Mouse (Mus musculus) lung, postnatal 4 days (tissue): ENCODE data around the gene Spata22.
"Not testable (repeated sequence)": the region's sequence is repeated elsewhere in the genome, so short reads cannot be mapped to it uniquely, and the experiment has no call there.

Source experiments
- DNase-seq, 2 experiments: peaks; one replicate each; pipeline ENCODE4 v3.0.0; 2021

The Spata22 gene

DNA sequence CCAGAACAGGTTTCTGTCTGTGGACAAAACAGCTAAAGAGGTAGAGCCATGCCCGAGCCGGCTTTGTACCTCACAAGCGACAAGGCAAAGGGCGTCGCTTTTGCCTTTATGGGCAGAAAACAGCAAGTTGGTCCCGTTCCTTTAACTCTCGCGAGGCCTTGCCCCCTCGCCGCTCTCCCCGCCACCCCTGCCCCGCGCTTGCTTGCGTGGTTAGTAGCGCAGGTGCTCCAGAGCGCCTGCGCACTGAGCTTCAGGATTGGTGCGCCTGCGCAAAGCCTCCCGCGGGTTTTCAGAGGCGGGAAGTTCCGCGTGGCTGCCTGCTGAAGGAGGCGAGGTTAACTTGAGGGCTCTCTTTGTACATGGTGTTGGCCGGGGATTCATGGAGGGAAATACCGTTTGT is at the start of gene Spata22, which contains the start of the genes Aspa and Gm49340:
TSS of gene Spata22 (plus strand) at position 300 of the 400 bp plus-strand sequence.
TSS of gene Aspa (minus strand) at position 155 of the 400 bp plus-strand sequence.
TSS of gene Gm49340 (plus strand) at position 300 of the 400 bp plus-strand sequence.
- DNase-seq = no peak

DNA sequence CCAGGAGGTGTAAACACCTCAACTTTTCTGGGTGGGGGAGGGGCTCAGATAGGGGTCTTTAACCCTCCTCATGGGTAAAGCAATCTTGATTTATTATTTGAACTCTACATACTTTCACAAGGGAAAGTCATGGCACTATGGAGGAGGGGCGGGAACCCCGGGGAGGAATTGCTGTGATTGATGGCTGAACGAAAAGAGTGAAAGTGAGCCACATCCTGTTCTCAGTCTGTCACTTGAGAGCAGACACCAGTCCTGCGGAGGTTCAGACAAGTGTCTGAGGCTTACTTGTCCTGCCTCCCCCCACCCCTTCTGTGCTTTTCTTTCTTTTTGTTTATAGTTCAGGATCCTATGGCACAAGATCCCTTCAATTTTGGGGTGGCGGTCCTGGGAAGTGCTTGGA is 48.8 kb upstream of the Spata22 start:
- no peak for DNase-seq

DNA sequence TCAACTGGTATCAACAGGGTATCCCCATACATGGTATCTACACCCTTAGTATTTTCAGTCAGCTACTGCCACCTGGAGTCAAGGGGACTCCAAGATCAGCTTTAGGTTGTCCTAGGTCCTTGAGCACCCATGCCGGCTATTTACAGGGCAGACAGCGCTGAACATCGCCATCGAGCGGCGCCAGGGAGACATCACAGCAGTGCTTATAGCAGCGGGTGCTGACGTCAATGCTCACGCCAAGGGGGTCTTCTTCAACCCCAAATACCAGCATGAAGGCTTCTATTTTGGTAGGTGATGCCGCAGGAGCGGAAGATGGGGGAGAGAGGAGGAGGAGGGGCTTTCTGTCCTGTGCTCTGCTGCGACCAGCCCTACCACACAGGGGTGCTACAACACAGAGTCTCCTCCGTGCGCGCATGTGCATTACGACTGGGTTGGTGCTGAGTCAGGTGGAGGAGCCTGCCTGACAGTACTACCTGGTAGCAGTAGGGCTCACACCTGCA is 48.0 kb upstream of the Spata22 start:
- DNase-seq = peak; percentile 48 to 56

DNA sequence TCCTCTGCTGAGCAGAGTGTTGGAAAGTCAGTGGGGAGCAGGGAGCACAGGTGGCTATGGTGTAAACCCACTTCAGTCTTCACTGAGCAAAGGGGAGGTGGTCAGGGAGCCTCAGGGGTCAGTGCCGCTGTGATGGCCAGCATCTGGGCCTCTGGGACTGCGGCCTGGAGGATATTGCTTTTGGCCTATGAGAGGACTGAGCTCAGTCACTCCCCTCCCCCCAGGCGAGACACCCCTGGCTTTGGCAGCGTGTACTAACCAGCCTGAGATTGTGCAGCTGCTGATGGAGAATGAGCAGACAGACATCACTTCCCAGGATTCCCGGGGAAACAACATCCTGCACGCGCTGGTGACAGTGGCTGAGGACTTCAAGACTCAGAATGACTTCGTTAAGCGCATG is 46.2 kb upstream of the Spata22 start:
- peak; percentile 31 to 75 for DNase-seq

DNA sequence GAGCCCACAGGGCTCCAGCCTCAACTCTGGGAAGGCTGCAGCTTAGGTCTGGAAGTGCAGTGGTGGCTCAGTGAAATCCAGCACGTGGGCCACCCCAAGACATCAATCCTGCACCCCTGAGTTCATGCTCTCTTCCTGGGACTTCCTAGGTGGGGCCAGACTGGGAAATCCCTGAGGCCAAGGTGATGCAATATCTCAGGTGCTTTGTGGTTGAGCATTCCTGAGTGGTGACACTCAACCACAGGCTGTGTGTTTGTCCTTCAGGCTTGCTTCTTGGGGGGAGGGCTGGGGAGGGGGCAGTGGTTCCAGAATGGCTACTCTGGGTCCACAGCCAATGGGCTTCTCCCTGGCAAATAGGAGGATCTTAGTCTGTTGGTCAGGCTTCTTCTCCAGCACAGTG is 45.6 kb upstream of the Spata22 start:
- DNase-seq = no peak

DNA sequence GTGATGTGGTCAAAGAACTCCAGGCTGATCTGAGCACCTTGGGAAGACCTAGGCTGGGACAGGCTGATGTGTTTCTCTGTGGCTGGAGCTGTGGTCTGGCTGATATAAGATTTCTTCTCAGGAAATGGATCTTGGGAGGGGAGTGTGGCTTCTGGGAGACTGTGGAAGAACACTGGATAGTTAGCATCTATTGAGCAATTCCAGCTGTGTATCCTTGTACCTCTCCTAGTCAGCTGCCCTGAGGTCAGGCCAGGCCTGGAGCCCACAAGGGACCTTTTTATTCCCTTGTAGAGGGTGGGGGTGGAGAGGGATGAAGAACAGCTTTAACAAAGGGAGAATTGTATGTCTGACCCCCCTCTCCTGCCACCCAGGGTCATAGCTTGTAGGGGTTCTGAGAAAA is 45.2 kb upstream of the Spata22 start:
- DNase-seq = no peak

DNA sequence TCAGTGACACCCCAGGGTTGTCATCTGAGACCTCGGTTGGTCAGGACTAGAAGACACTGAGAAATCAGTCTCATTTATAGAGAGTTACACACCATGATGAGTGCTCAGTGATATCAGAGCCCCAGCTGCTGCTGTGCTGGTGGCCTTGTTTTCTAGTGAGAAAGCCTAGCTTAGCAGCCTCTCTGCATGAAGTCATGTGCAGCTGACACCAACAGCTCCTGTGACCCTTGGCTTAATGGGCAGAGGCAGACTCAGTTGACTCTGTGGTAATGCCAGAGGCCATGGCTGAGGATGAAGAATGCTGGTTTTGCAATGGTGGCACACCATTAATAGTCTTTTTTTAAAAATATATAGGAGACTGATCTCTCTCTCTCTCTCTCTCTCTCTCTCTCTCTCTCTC is 39.9 kb upstream of the Spata22 start:
- DNase-seq = no peak

DNA sequence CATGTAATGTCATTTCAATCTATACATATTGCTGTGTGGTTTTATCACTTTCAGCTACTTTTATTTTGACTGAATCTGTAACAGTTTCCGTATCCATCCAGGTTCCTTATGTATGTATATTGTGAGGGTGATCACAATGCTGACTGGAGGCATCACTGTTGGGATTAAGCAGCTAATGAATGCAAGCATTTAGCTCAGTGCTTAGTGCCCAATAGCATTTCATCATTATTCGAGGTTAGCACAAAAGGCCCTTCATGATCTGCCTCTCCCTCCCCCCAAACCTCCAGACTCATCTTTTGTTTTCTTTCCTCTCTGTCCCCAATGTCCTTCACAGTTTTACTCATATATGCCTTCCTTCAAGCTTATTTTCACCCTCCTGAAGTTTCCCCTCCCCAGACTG is 26.4 kb upstream of the Spata22 start:
- DNase-seq = no peak

DNA sequence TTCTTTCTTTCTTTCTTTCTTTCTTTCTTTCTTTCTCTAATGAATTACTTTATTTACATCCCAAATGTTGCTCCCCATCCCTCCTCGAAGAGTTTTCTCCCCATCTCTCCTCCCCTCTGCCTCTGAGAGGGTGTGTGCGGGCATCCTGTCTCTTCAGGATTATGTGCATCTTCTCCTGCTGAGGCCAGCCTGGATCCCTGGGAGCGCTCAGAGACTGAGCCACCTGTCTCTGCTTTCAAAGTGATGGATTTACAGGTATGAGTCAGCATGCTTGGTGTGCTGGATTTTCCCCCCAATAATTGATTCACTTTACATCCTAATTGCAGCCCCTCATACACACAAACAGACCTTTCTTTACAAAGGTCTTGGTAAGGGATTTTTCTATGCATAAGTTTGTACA is 13.6 kb upstream of the Spata22 start:
- no peak for DNase-seq

DNA sequence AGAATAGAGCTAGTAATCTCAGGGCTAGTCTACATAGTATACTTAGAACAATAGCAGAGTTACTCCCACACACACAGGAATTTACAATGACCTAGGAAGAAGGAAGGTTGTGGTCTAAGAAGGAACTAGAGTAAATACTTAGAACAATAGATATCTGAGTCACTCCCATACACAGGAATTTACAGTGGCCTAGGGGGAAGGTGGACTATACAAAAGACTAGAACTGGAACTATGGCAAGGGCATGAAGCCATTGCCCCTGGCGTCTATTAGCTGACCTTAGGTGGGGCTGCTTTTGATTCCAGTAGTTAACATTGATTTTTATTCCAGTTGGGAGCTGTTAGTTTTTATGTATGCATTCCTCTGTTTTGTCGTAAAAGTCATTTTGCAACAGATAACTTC is 11.0 kb upstream of the Spata22 start:
- not testable (repeated sequence) for DNase-seq

DNA sequence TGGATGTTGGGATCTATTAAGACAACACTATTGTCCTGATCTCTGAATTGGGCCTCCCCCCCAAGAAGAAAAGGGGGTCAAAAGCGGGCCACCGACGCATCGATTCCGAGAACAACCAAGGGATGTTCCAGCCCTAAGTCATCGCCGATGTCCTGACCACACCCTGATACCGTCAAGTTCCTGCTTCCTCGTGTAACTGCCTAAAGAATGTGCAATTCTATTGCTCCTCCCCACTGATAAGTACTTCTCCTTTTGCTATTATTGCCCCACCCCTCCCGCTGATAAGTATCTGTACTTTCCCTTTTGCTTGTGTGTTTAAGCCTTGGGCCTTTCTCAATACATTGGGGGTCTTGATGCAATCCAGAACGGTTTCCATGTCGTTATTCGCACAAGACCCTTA is 8.5 kb upstream of the Spata22 start:
- not testable (repeated sequence) for DNase-seq

DNA sequence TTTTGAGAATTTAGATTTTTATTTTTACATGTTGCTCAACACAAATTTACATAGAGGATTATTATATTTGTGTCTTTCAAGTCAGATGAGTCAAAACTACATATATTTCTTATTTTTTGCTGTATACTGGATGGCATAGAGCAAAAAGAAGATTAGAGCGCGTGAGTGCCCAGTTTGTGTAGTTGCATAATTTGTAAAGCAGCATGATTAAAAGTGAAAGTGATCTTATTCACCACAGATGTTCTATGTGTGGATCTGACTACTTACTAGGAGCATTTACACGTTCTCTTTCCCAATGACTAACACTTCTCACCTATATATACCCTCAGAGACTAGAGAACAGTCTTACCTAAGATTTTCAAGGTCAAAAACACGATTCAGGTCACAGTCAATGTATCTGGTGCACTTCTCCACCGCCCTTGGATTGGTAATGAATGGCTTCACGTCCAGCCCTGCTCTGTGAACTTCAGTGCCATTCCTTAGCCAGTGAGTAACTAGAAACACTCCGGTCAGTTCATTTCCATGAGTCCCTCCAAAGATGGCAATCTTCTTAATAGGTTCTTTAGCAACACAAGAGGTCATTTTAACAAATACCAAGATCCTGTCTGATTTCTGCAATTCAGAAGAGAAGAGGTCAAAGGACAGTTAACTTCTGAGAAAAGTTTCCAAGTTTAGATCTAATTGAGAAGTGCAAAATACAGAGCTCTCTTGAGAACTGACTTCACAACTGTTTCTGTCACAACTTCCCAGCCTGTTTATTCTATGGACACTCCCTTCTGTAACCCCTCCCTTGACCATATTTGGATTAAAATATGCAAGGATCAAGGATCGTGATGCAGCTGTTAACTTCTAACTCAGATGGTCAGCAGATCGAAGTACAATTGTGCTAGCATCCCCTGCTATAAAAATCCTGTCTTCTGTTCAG is 5.4 kb upstream of the Spata22 start:
- no peak for DNase-seq

DNA sequence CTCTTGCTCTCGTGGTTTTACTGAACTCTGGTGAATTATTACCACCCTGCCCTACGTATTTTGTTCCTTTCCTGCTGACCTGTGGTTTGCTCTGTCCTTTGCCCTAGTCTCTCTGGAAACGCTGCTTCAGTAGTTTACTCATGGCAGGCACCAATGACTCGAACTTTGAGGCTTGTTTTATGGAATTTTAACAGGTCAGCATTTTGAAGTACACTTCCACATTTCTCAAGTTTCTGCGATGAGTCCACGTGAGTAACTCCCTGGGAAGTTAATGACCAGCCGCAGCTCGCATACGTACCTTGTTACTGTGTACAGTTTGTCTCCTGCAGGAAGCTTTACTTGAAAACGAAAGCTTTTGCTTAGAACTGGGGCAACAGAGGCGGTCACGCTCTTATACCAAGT is 3.1 kb upstream of the Spata22 start:
- DNase-seq = no peak

DNA sequence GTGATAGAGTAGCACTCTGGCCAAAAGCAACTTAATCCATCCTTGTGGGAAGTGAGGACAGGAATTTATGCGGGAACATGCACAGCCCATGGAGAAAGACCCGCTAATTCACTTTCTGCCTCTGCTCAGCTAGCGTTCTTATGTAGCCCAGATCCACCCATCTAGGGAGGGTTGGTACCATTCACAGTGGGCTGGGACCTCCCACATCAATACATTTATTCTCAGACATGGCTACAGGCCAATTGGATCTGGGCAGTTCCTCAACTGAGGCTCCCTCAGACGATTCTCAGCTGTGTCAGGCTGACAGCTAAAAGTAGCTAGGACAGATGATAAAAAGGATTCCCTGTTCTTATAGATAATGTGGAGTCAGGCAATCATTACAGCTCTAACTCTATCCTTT is 2.2 kb upstream of the Spata22 start:
- DNase-seq = peak; percentile 5 to 19

DNA sequence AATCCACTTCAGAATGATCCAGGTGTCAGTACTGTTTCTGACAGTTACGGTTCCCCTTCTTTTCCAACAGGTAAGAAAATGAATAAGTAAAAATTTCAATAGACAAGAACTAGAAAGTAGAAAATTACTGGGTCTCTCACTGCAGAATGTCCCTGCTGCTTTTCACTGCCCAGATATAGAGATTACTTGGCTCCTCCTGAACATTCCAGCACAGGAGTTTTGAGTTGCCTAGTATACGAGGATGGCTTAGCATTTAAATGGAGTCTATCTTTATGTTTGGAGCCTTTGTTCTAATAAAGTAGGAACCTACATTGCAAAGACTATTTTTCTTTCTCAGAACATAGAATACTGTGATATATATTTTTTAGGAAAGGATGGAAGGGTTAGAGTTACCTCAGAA is 3.8 kb downstream of the Spata22 start:
- DNase-seq = no peak

DNA sequence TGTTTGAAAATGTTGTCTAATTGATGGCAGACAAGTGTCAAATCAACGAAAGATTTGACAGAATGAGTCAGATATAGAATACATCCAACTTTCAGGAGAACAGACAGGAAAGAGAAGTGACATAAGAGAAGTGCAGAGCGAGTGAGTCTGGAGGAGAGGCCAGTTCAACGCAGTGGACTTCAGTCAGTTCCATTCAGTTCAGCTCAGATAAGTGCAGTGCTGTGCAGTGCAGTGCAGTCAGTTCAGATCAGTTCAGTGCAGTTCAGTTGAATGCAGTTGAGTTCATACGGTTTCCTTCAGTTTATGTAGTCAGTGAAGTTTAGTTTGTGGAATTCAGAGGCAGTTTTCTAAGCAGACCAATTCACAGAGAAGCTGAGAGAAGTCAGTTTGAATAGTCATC is 7.4 kb downstream of the Spata22 start:
- no peak for DNase-seq

DNA sequence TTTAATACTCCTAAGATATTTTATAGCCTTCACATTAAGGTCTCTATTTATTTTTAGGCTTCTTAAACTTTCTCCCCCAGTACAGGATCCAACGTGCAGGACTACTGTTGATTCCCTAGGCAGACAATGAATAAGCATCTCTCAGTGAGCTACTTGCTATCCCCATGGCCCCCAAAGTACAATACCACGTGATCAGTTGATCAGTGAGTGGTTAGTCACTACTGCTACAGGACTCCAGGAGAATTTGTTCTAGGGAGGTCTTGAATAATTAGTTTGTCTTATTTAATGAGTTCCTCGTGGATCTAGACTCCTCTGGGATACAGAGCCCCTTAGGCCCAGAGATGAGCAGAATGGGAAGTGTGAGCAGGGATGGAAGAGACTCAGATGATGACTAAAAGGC is 20.9 kb downstream of the Spata22 start, which contains the start of gene Olfr20:
TSS of gene Olfr20 (plus strand) at position 301 of the 400 bp plus-strand sequence.
- no peak for DNase-seq

DNA sequence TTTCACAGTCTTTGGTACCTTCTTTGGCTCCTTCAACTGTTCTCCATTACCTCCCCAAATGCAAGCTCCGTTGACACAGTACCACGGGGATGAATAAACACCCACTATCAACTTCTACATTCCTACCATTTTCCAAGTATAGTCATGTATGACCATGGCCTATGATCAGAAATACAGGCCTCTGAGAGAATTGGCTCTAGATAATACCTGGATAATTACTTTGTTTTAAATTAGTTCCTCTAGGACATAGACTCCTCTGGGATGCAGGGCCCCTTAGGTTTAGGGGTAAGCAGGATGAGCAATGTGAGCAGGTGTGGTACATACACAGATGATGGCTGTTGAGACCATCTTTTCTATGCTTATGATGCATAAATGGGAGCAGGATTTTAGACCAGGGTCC is 41.4 kb downstream of the Spata22 start, which contains the start of gene Olfr376:
TSS of gene Olfr376 (plus strand) at position 301 of the 400 bp plus-strand sequence.
- no peak for DNase-seq

DNA sequence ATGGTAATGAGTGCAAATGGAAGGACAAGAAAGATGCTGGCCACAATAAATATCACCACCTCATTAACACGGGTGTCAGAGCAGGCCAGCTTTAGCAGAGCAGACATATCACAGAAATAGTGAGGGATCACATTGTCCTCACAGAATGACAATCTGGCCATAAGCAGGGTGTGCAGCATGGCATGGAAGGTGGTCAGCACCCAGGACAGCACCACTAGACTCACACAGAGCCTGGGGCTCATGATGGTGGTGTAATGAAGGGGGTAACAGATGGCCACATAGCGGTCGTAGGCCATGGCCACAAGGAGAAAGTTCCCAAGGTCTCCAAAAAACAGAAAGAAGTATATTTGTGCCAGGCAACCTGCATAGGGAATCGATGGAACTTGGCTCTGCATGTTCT is 65.8 kb downstream of the Spata22 start:
- DNase-seq = no peak
